ENCODE assay signal across 13 mouse cellular contexts in genomic region chr16:37108763-37109162, GRCm38 (mm10).
DNase-seq lines count a peak whose midpoint lies in the region; ATAC-seq lines count a peak whose summit lies in the region.
"Had no signal": no experiment of that assay in that cellular context is flagged by ENCODE, and none has a peak within 500 bp of the region (broad histone marks: within the 10 kb centered on the region; RNA-seq: fewer than 3 reads in every experiment).

No protein-coding gene starts in this region.

- peak; percentile 14 for DNase-seq in adrenal gland, postnatal 14 days
- no peak for DNase-seq in adrenal gland, adult 8-10 months
- no peak for DNase-seq in kidney, postnatal 14 days
- DNase-seq in adrenal gland, postnatal 36 days: peak; percentile 3 to 15
- peak; percentile 70 for DNase-seq in cerebellum, postnatal 10 days
- DNase-seq in adipocyte (ENCODE audit: low spot score): no peak
- no peak for DNase-seq in liver, embryonic 11.5 days (ENCODE audit: low spot score)
- DNase-seq: spleen, adult 18-20 months; thymus, adult 18-20 months had no signal

- no peaks in the 10 kb centered on the region for H3K9me3 ChIP-seq in kidney, embryonic 15.5 days (replicated peaks)
- no peaks in the 10 kb centered on the region for H3K9me3 ChIP-seq in liver, embryonic 11.5 days (ENCODE audit: control insufficient read depth, low read length)
- H3K9me3 ChIP-seq: embryonic facial prominence, embryonic 15.5 days; heart, embryonic 10.5 days; limb, embryonic 15.5 days had no signal

- no peaks in the 10 kb centered on the region for H3K4me1 ChIP-seq in kidney, embryonic 15.5 days
- no peaks in the 10 kb centered on the region for H3K4me1 ChIP-seq in liver, embryonic 11.5 days (replicated peaks; ENCODE audit: control insufficient read depth, insufficient read depth, low read length)
- H3K4me1 ChIP-seq: embryonic facial prominence, embryonic 15.5 days; limb, embryonic 15.5 days had no signal

- H3K9ac ChIP-seq in kidney, embryonic 15.5 days: no peak overlapping the region
- H3K9ac ChIP-seq in liver, embryonic 11.5 days (ENCODE audit: low read depth, low read length): no peak overlapping the region
- H3K9ac ChIP-seq: embryonic facial prominence, embryonic 15.5 days; limb, embryonic 15.5 days had no signal

- H3K27ac ChIP-seq in kidney, embryonic 15.5 days: no peak overlapping the region
- H3K27ac ChIP-seq in liver, embryonic 11.5 days (ENCODE audit: low read depth, low read length): no peak overlapping the region
- H3K27ac ChIP-seq: embryonic facial prominence, embryonic 15.5 days; heart, embryonic 10.5 days; limb, embryonic 15.5 days had no signal

- no peak overlapping the region for H3K4me2 ChIP-seq in kidney, embryonic 15.5 days
- H3K4me2 ChIP-seq in liver, embryonic 11.5 days: no peak overlapping the region
- H3K4me2 ChIP-seq: embryonic facial prominence, embryonic 15.5 days; limb, embryonic 15.5 days had no signal

- ATAC-seq in kidney, embryonic 15.5 days (replicated peaks; ENCODE audit: low FRiP score): peak; percentile 54; the same call in 1 of the 2 replicates
- ATAC-seq in liver, embryonic 11.5 days (replicated peaks; ENCODE audit: low FRiP score): no peak

- no peaks in the 10 kb centered on the region for H3K36me3 ChIP-seq in kidney, embryonic 15.5 days
- no peaks in the 10 kb centered on the region for H3K36me3 ChIP-seq in liver, embryonic 11.5 days (ENCODE audit: control insufficient read depth, insufficient read depth, low read length)
- H3K36me3 ChIP-seq: embryonic facial prominence, embryonic 15.5 days; heart, embryonic 10.5 days; limb, embryonic 15.5 days had no signal

- no peak overlapping the region for H3K4me3 ChIP-seq in kidney, embryonic 15.5 days (replicated peaks)
- no peak overlapping the region for H3K4me3 ChIP-seq in liver, embryonic 11.5 days (ENCODE audit: low read depth, low read length)
- H3K4me3 ChIP-seq: embryonic facial prominence, embryonic 15.5 days; heart, embryonic 10.5 days; limb, embryonic 15.5 days had no signal

- 17% methylated on average over 5 of the region's 5 CpGs for WGBS in kidney, embryonic 15.5 days
- WGBS in liver, embryonic 11.5 days: 30% methylated on average over 5 of the region's 5 CpGs

- no peaks in the 10 kb centered on the region for H3K27me3 ChIP-seq in kidney, embryonic 15.5 days
- H3K27me3 ChIP-seq in liver, embryonic 11.5 days (replicated peaks; ENCODE audit: control insufficient read depth, insufficient read depth, low read length): no peaks in the 10 kb centered on the region; the same call in 1 of the 2 replicates
- H3K27me3 ChIP-seq: embryonic facial prominence, embryonic 15.5 days; limb, embryonic 15.5 days had no signal

Comparison
In these comparisons a context has a peak if more than half of its experiments do, and no peak if none do; other contexts are left out.
1. DNase-seq: peak in adrenal gland, postnatal 14 days (single experiment), adrenal gland, postnatal 36 days (2 of 2) and cerebellum, postnatal 10 days (2 of 2); none in adrenal gland, adult 8-10 months (single experiment), kidney, postnatal 14 days (single experiment), adipocyte (single experiment) and liver, embryonic 11.5 days (single experiment).